7 mouse cellular contexts compared by ENCODE assay signal in the genomic region with DNA sequence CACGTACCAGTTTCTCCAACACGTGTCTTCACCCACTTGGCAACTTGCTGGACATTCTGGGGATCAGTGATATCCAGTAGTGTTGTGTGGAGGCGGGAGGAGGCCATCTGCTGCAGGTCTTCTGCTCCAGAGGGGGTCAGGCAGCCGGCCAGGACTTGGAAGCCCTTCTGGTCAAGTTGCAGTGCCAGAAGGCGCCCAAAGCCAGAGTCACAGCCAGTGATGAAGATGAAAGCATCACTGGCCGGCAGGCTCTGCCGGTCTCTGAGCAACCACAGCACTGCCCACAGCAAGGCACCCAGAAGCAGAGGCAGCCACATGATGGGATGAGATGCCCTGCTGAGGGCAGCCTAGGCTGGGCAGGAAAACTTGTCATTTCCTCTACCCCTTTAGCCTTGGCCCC. TPM values are rescaled to one million over a fixed set of nuclear protein-coding genes. Genes with fewer than 3 reads are reported as not detected.
A peak's percentile ranks its signal among the peaks of the same experiment; 100 is the strongest.
DNase-seq lines count a peak whose midpoint lies in the region; ATAC-seq and TF ChIP-seq lines count a peak whose summit lies in the region.

No protein-coding gene starts in this region.

- intact Hi-C loops in heart, postnatal 10 days (cut with DNase I), result no loop called here
- intact Hi-C loops in left cerebral cortex, postnatal 4 days (cut with DNase I), result no loop called here

- no peaks in the 10 kb centered on the region for H3K9me3 ChIP-seq in midbrain, embryonic 12.5 days
- no peaks in the 10 kb centered on the region for H3K9me3 ChIP-seq in midbrain, embryonic 10.5 days (replicated peaks)
- H3K9me3 ChIP-seq in forebrain, postnatal 0 days (ENCODE audit: low read length), result no peaks in the 10 kb centered on the region

- 0 out of 2 replicates have a peak overlapping the region, but pooled peaks have one; percentile 2 for H3K9ac ChIP-seq in midbrain, embryonic 12.5 days (replicated peaks)
- H3K9ac ChIP-seq in forebrain, postnatal 0 days, result no peak overlapping the region

- no peaks in the 10 kb centered on the region for H3K27me3 ChIP-seq in midbrain, embryonic 12.5 days
- no peaks in the 10 kb centered on the region for H3K27me3 ChIP-seq in midbrain, embryonic 10.5 days (ENCODE audit: low read depth, poor library complexity, severe bottlenecking)
- H3K27me3 ChIP-seq in forebrain, postnatal 0 days (ENCODE audit: insufficient read depth, low read length), result no peaks in the 10 kb centered on the region

- H3K4me2 ChIP-seq in midbrain, embryonic 12.5 days (replicated peaks), result no peak overlapping the region
- H3K4me2 ChIP-seq in forebrain, postnatal 0 days (ENCODE audit: low read depth), result no peak overlapping the region

- peaks cover 24% of the 10 kb centered on the region for H3K4me1 ChIP-seq in midbrain, embryonic 12.5 days
- peaks cover 53% of the 10 kb centered on the region for H3K4me1 ChIP-seq in midbrain, embryonic 10.5 days
- peaks cover 6% of the 10 kb centered on the region; the same call in 1 of the 2 replicates for H3K4me1 ChIP-seq in forebrain, postnatal 0 days (ENCODE audit: insufficient read depth)

- ATAC-seq in midbrain, embryonic 12.5 days (ENCODE audit: low FRiP score, low read depth), result no peak
- no peak for ATAC-seq in forebrain, postnatal 0 days

- 79% methylated on average over 7 of the region's 7 CpGs for WGBS in midbrain, embryonic 12.5 days
- WGBS in midbrain, embryonic 10.5 days, result 80% methylated on average over 7 of the region's 7 CpGs
- WGBS in forebrain, postnatal 0 days, result 72% methylated on average over 7 of the region's 7 CpGs

- H3K27ac ChIP-seq in midbrain, embryonic 12.5 days (replicated peaks), result no peak overlapping the region
- H3K27ac ChIP-seq in midbrain, embryonic 10.5 days (replicated peaks), result no peak overlapping the region
- no peak overlapping the region for H3K27ac ChIP-seq in forebrain, postnatal 0 days (ENCODE audit: low read depth, low read length)

- H3K36me3 ChIP-seq in midbrain, embryonic 12.5 days, result peaks cover 11% of the 10 kb centered on the region; the same call in 1 of the 2 replicates
- peaks cover 36% of the 10 kb centered on the region for H3K36me3 ChIP-seq in midbrain, embryonic 10.5 days
- 0 out of 2 replicates have a peak, but pooled peaks cover 7% of the 10 kb centered on the region for H3K36me3 ChIP-seq in forebrain, postnatal 0 days (ENCODE audit: insufficient read depth)

- no peak for TF ChIP-seq CTCF in forebrain, postnatal 0 days (IDR thresholded peaks at IDR 0.05; ENCODE audit: low read depth)

- H3K4me3 ChIP-seq in midbrain, embryonic 12.5 days, result no peak overlapping the region
- H3K4me3 ChIP-seq in midbrain, embryonic 10.5 days, result no peak overlapping the region
- H3K4me3 ChIP-seq in forebrain, postnatal 0 days (ENCODE audit: low read depth, low read length), result no peak overlapping the region

- DNase-seq in midbrain, embryonic 10.5 days (ENCODE audit: low spot score), result no peak
- DNase-seq in cerebellum, adult 9-11 months, result peak; percentile 97
- DNase-seq in heart, postnatal 10 days, result peak; percentile 53 to 57
- peak; percentile 98 for DNase-seq in left cerebral cortex, postnatal 4 days
- DNase-seq in forebrain, postnatal 0 days, result no peak
- no peak for DNase-seq in thymus, postnatal 4 days

RNA-seq across cellular contexts. Expression of a gene that starts 4.4 kb away (rescaled TPM):
- polyA plus RNA-seq in midbrain, embryonic 12.5 days (2016; fragmentation: Nextera tagmentation; extraction: Ambion mirVana), result 16.2 and 16.6 TPM in 2 replicates
- polyA plus RNA-seq in midbrain, embryonic 10.5 days (2016; fragmentation: Nextera tagmentation; extraction: Ambion mirVana), result 13.3 and 14.9 TPM in 2 replicates
- 1 to 10 TPM; 5.9 to 9.7 TPM for total RNA-seq in heart, postnatal 10 days (2021)
- total RNA-seq in left cerebral cortex, postnatal 4 days (2021), result 1 to 10 TPM; 5.4 to 6.1 TPM
- 4.1 and 5.8 TPM in 2 replicates for total RNA-seq in forebrain, postnatal 0 days (2014; rRNA removed)
- 6.9 and 10.2 TPM in 2 replicates for polyA plus RNA-seq in forebrain, postnatal 0 days (2015; fragmentation: Nextera tagmentation; extraction: Ambion mirVana)

RNA-seq across cellular contexts. Expression of a gene that starts 5.6 kb away (rescaled TPM):
- 235 and 249 TPM in 2 replicates for polyA plus RNA-seq in midbrain, embryonic 12.5 days (2016; fragmentation: Nextera tagmentation; extraction: Ambion mirVana)
- 216 and 236 TPM in 2 replicates for polyA plus RNA-seq in midbrain, embryonic 10.5 days (2016; fragmentation: Nextera tagmentation; extraction: Ambion mirVana)
- 100 to 1,000 TPM; 188 to 198 TPM for total RNA-seq in heart, postnatal 10 days (2021)
- total RNA-seq in left cerebral cortex, postnatal 4 days (2021), result 10 to 100 TPM; 90.7 to 91.9 TPM
- 120 and 149 TPM in 2 replicates for total RNA-seq in forebrain, postnatal 0 days (2014; rRNA removed)
- polyA plus RNA-seq in forebrain, postnatal 0 days (2015; fragmentation: Nextera tagmentation; extraction: Ambion mirVana), result 246 and 305 TPM in 2 replicates

RNA-seq across cellular contexts. Expression of a gene that starts 15.4 kb away (rescaled TPM):
- polyA plus RNA-seq in midbrain, embryonic 12.5 days (2016; fragmentation: Nextera tagmentation; extraction: Ambion mirVana), result 2.1 TPM in 2 replicates
- 1.7 and 1.9 TPM in 2 replicates for polyA plus RNA-seq in midbrain, embryonic 10.5 days (2016; fragmentation: Nextera tagmentation; extraction: Ambion mirVana)
- 100 to 1,000 TPM; 125 to 136 TPM for total RNA-seq in heart, postnatal 10 days (2021)
- 1 to 10 TPM; 8.9 to 9.1 TPM for total RNA-seq in left cerebral cortex, postnatal 4 days (2021)
- 7.7 and 12.7 TPM in 2 replicates for total RNA-seq in forebrain, postnatal 0 days (2014; rRNA removed)
- polyA plus RNA-seq in forebrain, postnatal 0 days (2015; fragmentation: Nextera tagmentation; extraction: Ambion mirVana), result 5.8 and 7.7 TPM in 2 replicates

RNA-seq across cellular contexts. Expression of a gene that starts 17.5 kb away (rescaled TPM):
- 168 and 190 TPM in 2 replicates for polyA plus RNA-seq in midbrain, embryonic 12.5 days (2016; fragmentation: Nextera tagmentation; extraction: Ambion mirVana)
- polyA plus RNA-seq in midbrain, embryonic 10.5 days (2016; fragmentation: Nextera tagmentation; extraction: Ambion mirVana), result 195 and 196 TPM in 2 replicates
- total RNA-seq in heart, postnatal 10 days (2021), result 100 to 1,000 TPM; 203 to 239 TPM
- 10 to 100 TPM; 52.7 to 64.3 TPM for total RNA-seq in left cerebral cortex, postnatal 4 days (2021)
- total RNA-seq in forebrain, postnatal 0 days (2014; rRNA removed), result 11.7 and 25.2 TPM in 2 replicates
- 168 and 188 TPM in 2 replicates for polyA plus RNA-seq in forebrain, postnatal 0 days (2015; fragmentation: Nextera tagmentation; extraction: Ambion mirVana)

RNA-seq across cellular contexts. Expression of a gene that starts 26.7 kb away (rescaled TPM):
- polyA plus RNA-seq in midbrain, embryonic 12.5 days (2016; fragmentation: Nextera tagmentation; extraction: Ambion mirVana), result 10.8 and 12.0 TPM in 2 replicates
- 9.5 and 10.5 TPM in 2 replicates for polyA plus RNA-seq in midbrain, embryonic 10.5 days (2016; fragmentation: Nextera tagmentation; extraction: Ambion mirVana)
- total RNA-seq in heart, postnatal 10 days (2021), result 1 to 10 TPM; 3.1 to 4.0 TPM
- 10 to 100 TPM; 18.8 to 20.1 TPM for total RNA-seq in left cerebral cortex, postnatal 4 days (2021)
- total RNA-seq in forebrain, postnatal 0 days (2014; rRNA removed), result 15.7 and 19.1 TPM in 2 replicates
- 4.3 and 6.7 TPM in 2 replicates for polyA plus RNA-seq in forebrain, postnatal 0 days (2015; fragmentation: Nextera tagmentation; extraction: Ambion mirVana)

Comparison
In these comparisons a context has a peak if more than half of its experiments do, and no peak if none do; other contexts are left out.
1. DNase-seq: peak in cerebellum, adult 9-11 months (single experiment), heart, postnatal 10 days (2 of 2) and left cerebral cortex, postnatal 4 days (single experiment); none in midbrain, embryonic 10.5 days (single experiment), forebrain, postnatal 0 days (single experiment) and thymus, postnatal 4 days (single experiment).